Mouse (Mus musculus) embryonic facial prominence, embryonic 11.5 days (tissue): Measurements from ENCODE around the gene Rbpj. TPM values are rescaled to one million over a fixed set of nuclear protein-coding genes. Genes with fewer than 3 reads are reported as not detected.
A peak's percentile ranks its signal among the peaks of the same experiment; 100 is the strongest.

Experiments used
- ATAC-seq: fragments of 200-750 bp; cut with Nextera tagmentation; replicated peaks from 2 replicates; pipeline ENCODE4 v1.8.0; 2017; ENCODE audit warnings: low read depth; ENCODE audit not compliant: insufficient number of reproducible peaks, low FRiP score, low TSS enrichment
- DNase-seq: peaks from one replicate; pipeline ENCODE4 v3.0.0-alpha.2; 2015; ENCODE audit warnings: low spot score
- H3K27ac ChIP-seq: fragments of 300-500 bp; sonication (generic); replicated peaks from 2 replicates; pipeline ENCODE4 v1.5.1; 2014; ENCODE audit warnings: mild to moderate bottlenecking, low read depth, low read length, control low read depth
- H3K27me3 ChIP-seq: fragments of 300-500 bp; sonication (generic); 2 replicates; pipeline ENCODE4 v1.6.1; 2014; ENCODE audit warnings: mild to moderate bottlenecking, low read length, moderate library complexity, mixed read lengths; ENCODE audit not compliant: control insufficient read depth, insufficient read depth
- H3K36me3 ChIP-seq: fragments of 300-500 bp; sonication (generic); replicated peaks from 2 replicates; pipeline ENCODE4 v1.6.1; 2014; ENCODE audit warnings: low read depth, mild to moderate bottlenecking, low read length, moderate library complexity, mixed read lengths; ENCODE audit not compliant: control insufficient read depth, insufficient read depth
- H3K4me1 ChIP-seq: fragments of 300-500 bp; sonication (generic); 2 replicates; pipeline ENCODE4 v1.6.1; 2014; ENCODE audit warnings: low read length, mixed read lengths; ENCODE audit not compliant: control insufficient read depth, insufficient read depth
- H3K4me2 ChIP-seq: fragments of 300-500 bp; sonication (generic); 2 replicates; pipeline ENCODE4 v1.6.1; 2014; ENCODE audit warnings: low read depth, mild to moderate bottlenecking, control low read depth, low read length, moderate library complexity
- H3K4me3 ChIP-seq: fragments of 300-500 bp; sonication (generic); 2 replicates; pipeline ENCODE4 v1.5.1; 2014; ENCODE audit warnings: low read depth, low read length, control low read depth
- H3K9ac ChIP-seq: fragments of 300-500 bp; sonication (generic); replicated peaks from 2 replicates; pipeline ENCODE4 v1.6.1; 2014; ENCODE audit warnings: mild to moderate bottlenecking, control low read depth, low read length
- H3K9me3 ChIP-seq: fragments of 300-500 bp; sonication (generic); replicated peaks from 2 replicates; pipeline ENCODE4 v1.6.1; 2016; ENCODE audit warnings: mild to moderate bottlenecking, low read length, inconsistent platforms, mixed read lengths; ENCODE audit not compliant: control insufficient read depth
- WGBS: fragments of 180-500 bp; shearing (Covaris S2); extraction: QIAGEN DNeasy Blood & Tissue Kit; methylation state at CpG from one replicate; pipeline ENCODE4 v1.1.7; 2014; 5-methylcytosine and 5-hydroxymethylcytosine counted together
- polyA plus RNA-seq: library from polyadenylated mRNA; unstranded; fragments of >200 nt; fragmentation: Nextera tagmentation; extraction: Ambion mirVana; gene quantifications from 2 replicates; pipeline ENCODE4 v1.2.1, GENCODE M21; 2014

Rbpj gene
- polyA plus RNA-seq, 1 experiment from 2014 or later, result 68.5 TPM

- Histone ChIP-seq H3K27me3 (no peaks in the 10 kb centered on the region), H3K9me3 (no peaks in the 10 kb centered on the region)
- WGBS, result 88% methylated on average over 3 of the region's 3 CpGs
Measured at GRCm38 (mm10) chr5:53637206-53637605, 171.3 kb downstream of the Rbpj start.

GRCm38 (mm10) chr5:53638647-53639046 is 172.7 kb downstream of the Rbpj start:
- no peak overlapping the region for H3K27ac ChIP-seq
- 79% methylated on average over 3 of the region's 3 CpGs for WGBS
- no peak overlapping the region for H3K4me2 ChIP-seq
- no peak for ATAC-seq
- DNase-seq, result peak; percentile 44
- H3K9ac ChIP-seq, result no peak overlapping the region
- H3K9me3 ChIP-seq, result no peaks in the 10 kb centered on the region
- H3K4me1 ChIP-seq, result no peaks in the 10 kb centered on the region
- H3K27me3 ChIP-seq, result no peaks in the 10 kb centered on the region
- H3K36me3 ChIP-seq, result no peaks in the 10 kb centered on the region
- H3K4me3 ChIP-seq, result no peak overlapping the region

More at GRCm38 (mm10) chr5:53637206-53637605, 171.3 kb downstream of the Rbpj start:
- ATAC-seq (no peak), DNase-seq (no peak)
- H3K27ac ChIP-seq, result no peak overlapping the region
- H3K4me1 ChIP-seq, result no peaks in the 10 kb centered on the region
- H3K36me3 ChIP-seq, result no peaks in the 10 kb centered on the region
- H3K9ac ChIP-seq, result no peak overlapping the region
- no peak overlapping the region for H3K4me3 ChIP-seq
- H3K4me2 ChIP-seq, result no peak overlapping the region

- Histone ChIP-seq H3K4me2 (no peak overlapping the region), H3K4me1 (no peaks in the 10 kb centered on the region), H3K4me3 (no peak overlapping the region), H3K36me3 (no peaks in the 10 kb centered on the region), H3K9ac (no peak overlapping the region), H3K27ac (no peak overlapping the region), H3K9me3 (no peaks in the 10 kb centered on the region), H3K27me3 (no peaks in the 10 kb centered on the region)
- 90% methylated on average over 3 of the region's 9 CpGs for WGBS
- no peak for DNase-seq
- no peak for ATAC-seq
Measured at GRCm38 (mm10) chr5:53646669-53647068, 180.7 kb downstream of the Rbpj start.

- no peak for ATAC-seq
- no peak overlapping the region for H3K4me2 ChIP-seq
- H3K9ac ChIP-seq, result no peak overlapping the region
- H3K36me3 ChIP-seq, result no peaks in the 10 kb centered on the region
- H3K4me3 ChIP-seq, result no peak overlapping the region
- H3K9me3 ChIP-seq, result no peaks in the 10 kb centered on the region
- DNase-seq, result no peak
- 90% methylated on average over 2 of the region's 2 CpGs for WGBS
- no peaks in the 10 kb centered on the region for H3K4me1 ChIP-seq
- H3K27me3 ChIP-seq, result no peaks in the 10 kb centered on the region
- no peak overlapping the region for H3K27ac ChIP-seq
Measured at GRCm38 (mm10) chr5:53647358-53647757, 181.4 kb downstream of the Rbpj start.

GRCm38 (mm10) chr5:53656596-53656995 is 190.6 kb downstream of the Rbpj start:
- H3K4me3 ChIP-seq, result no peak overlapping the region
- no peak overlapping the region for H3K9ac ChIP-seq
- H3K27me3 ChIP-seq, result no peaks in the 10 kb centered on the region
- no peak overlapping the region for H3K27ac ChIP-seq
- H3K4me1 ChIP-seq, result no peaks in the 10 kb centered on the region
- 8% methylated on average over 1 of the region's 1 CpGs for WGBS
- ATAC-seq, result no peak
- no peaks in the 10 kb centered on the region for H3K9me3 ChIP-seq
- no peak for DNase-seq
- H3K36me3 ChIP-seq, result no peaks in the 10 kb centered on the region
- H3K4me2 ChIP-seq, result no peak overlapping the region

- Histone ChIP-seq H3K4me2 (no peak overlapping the region), H3K27me3 (no peaks in the 10 kb centered on the region), H3K27ac (no peak overlapping the region), H3K4me1 (no peaks in the 10 kb centered on the region), H3K9ac (no peak overlapping the region), H3K9me3 (no peaks in the 10 kb centered on the region), H3K36me3 (no peaks in the 10 kb centered on the region), H3K4me3 (no peak overlapping the region)
- DNase-seq (peak; percentile 45), ATAC-seq (0 out of 2 replicates have a peak, but pooled peaks have one; percentile 30)
- 83% methylated on average over 6 of the region's 6 CpGs for WGBS
Measured at GRCm38 (mm10) chr5:53657925-53658324, 192.0 kb downstream of the Rbpj start.

GRCm38 (mm10) chr5:53661508-53661907 is 195.6 kb downstream of the Rbpj start:
- Histone ChIP-seq H3K9ac (no peak overlapping the region), H3K36me3 (no peaks in the 10 kb centered on the region), H3K4me2 (no peak overlapping the region), H3K4me3 (no peak overlapping the region), H3K9me3 (no peaks in the 10 kb centered on the region), H3K4me1 (no peaks in the 10 kb centered on the region), H3K27me3 (no peaks in the 10 kb centered on the region), H3K27ac (no peak overlapping the region)
- WGBS, result 90% methylated on average over 2 of the region's 2 CpGs
- no peak for DNase-seq
- no peak for ATAC-seq

- no peak overlapping the region for H3K4me3 ChIP-seq
- DNase-seq (no peak), ATAC-seq (no peak)
- no peaks in the 10 kb centered on the region for H3K4me1 ChIP-seq
- no peaks in the 10 kb centered on the region for H3K36me3 ChIP-seq
- no peak overlapping the region for H3K9ac ChIP-seq
- WGBS, result 57% methylated on average over 1 of the region's 1 CpGs
- no peaks in the 10 kb centered on the region for H3K9me3 ChIP-seq
- H3K27ac ChIP-seq, result no peak overlapping the region
- no peak overlapping the region for H3K4me2 ChIP-seq
- no peaks in the 10 kb centered on the region for H3K27me3 ChIP-seq
Measured at GRCm38 (mm10) chr5:53662413-53662812, 196.5 kb downstream of the Rbpj start.
